ENCODE assay signal across 10 mouse cellular contexts in the genomic region with DNA sequence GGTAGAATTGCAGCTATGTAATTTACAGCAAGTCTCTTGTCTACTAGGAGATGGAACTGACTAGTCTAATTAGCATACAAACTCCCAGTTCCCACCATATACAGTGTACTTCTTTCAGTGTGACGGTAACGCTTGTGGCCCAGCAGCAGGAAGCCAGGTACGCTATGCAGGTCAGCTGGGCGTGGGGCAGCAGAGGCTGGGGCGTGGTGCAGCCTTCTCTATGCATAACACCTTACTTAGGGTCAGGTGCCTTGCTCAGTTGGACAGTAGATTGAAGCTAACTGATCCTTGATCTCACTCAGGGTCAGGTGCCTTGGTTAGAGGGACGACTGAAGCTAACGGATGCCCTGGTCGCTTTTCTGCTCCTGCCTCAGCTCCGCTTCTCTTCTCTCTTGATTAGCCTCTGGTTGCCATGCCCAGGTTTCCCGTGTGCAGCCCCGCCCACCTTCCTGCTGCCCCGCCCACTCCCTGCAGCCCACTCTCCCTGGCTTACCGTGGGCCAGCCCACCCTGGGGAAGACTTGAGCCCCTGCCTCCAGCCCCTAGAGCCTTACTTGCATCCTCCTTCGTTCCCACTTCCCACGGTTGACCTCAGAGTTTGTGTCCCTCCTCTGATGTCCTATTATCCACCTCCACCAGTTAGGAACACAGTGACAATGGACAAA. TPM values are rescaled to one million over a fixed set of nuclear protein-coding genes. Genes with fewer than 3 reads are reported as not detected.
DNase-seq lines count a peak whose midpoint lies in the region; ATAC-seq and TF ChIP-seq lines count a peak whose summit lies in the region.
"Had no signal": no experiment of that assay in that cellular context is flagged by ENCODE, and none has a peak within 500 bp of the region (broad histone marks: within the 10 kb centered on the region; RNA-seq: fewer than 3 reads in every experiment).

No protein-coding gene starts in this region.

- peaks cover 18% of the 10 kb centered on the region for H3K4me1 ChIP-seq in forebrain, embryonic 16.5 days (replicated peaks; ENCODE audit: control insufficient read depth, insufficient read depth, low read length)
- peaks cover 15% of the 10 kb centered on the region for H3K4me1 ChIP-seq in forebrain, embryonic 14.5 days (ENCODE audit: control insufficient read depth, insufficient read depth, low read length)
- peaks cover 6% of the 10 kb centered on the region for H3K4me1 ChIP-seq in embryonic facial prominence, embryonic 11.5 days (ENCODE audit: control insufficient read depth, insufficient read depth, low read length)
- H3K4me1 ChIP-seq in midbrain, postnatal 0 days (ENCODE audit: insufficient read depth, low read length) = no peaks in the 10 kb centered on the region; the same call in 1 of the 2 replicates

- H3K4me3 ChIP-seq in forebrain, embryonic 16.5 days (replicated peaks; ENCODE audit: low read length) = no peak overlapping the region
- no peak overlapping the region for H3K4me3 ChIP-seq in forebrain, embryonic 14.5 days (ENCODE audit: low read depth, low read length)
- no peak overlapping the region for H3K4me3 ChIP-seq in embryonic facial prominence, embryonic 11.5 days (ENCODE audit: low read depth, low read length)
- no peak overlapping the region for H3K4me3 ChIP-seq in midbrain, postnatal 0 days (ENCODE audit: low read depth, low read length)
- H3K4me3 ChIP-seq: liver, embryonic 13.5 days; midbrain, embryonic 12.5 days had no signal

- H3K9ac ChIP-seq in forebrain, embryonic 16.5 days (replicated peaks; ENCODE audit: low read depth, low read length) = no peak overlapping the region
- no peak overlapping the region for H3K9ac ChIP-seq in forebrain, embryonic 14.5 days (ENCODE audit: low read length)
- no peak overlapping the region for H3K9ac ChIP-seq in embryonic facial prominence, embryonic 11.5 days (replicated peaks; ENCODE audit: low read length)
- H3K9ac ChIP-seq in midbrain, postnatal 0 days (replicated peaks; ENCODE audit: low read length, poor library complexity, severe bottlenecking) = 0 out of 2 replicates have a peak overlapping the region, but pooled peaks have one; percentile 13
- H3K9ac ChIP-seq: liver, embryonic 13.5 days; midbrain, embryonic 12.5 days had no signal

- no peaks in the 10 kb centered on the region for H3K36me3 ChIP-seq in forebrain, embryonic 16.5 days (ENCODE audit: control insufficient read depth, insufficient read depth)
- H3K36me3 ChIP-seq in forebrain, embryonic 14.5 days (ENCODE audit: control insufficient read depth, insufficient read depth, low read length) = no peaks in the 10 kb centered on the region
- H3K36me3 ChIP-seq in embryonic facial prominence, embryonic 11.5 days (replicated peaks; ENCODE audit: control insufficient read depth, insufficient read depth, low read depth, low read length) = no peaks in the 10 kb centered on the region
- H3K36me3 ChIP-seq in midbrain, postnatal 0 days (ENCODE audit: insufficient read depth, low read length) = no peaks in the 10 kb centered on the region
- H3K36me3 ChIP-seq: liver, embryonic 13.5 days; midbrain, embryonic 12.5 days had no signal

- H3K27ac ChIP-seq in forebrain, embryonic 16.5 days (ENCODE audit: low read length) = no peak overlapping the region
- no peak overlapping the region for H3K27ac ChIP-seq in forebrain, embryonic 14.5 days (ENCODE audit: low read depth, low read length)
- no peak overlapping the region for H3K27ac ChIP-seq in embryonic facial prominence, embryonic 11.5 days (replicated peaks; ENCODE audit: low read depth, low read length)
- no peak overlapping the region for H3K27ac ChIP-seq in midbrain, postnatal 0 days (ENCODE audit: low read depth, low read length)
- H3K27ac ChIP-seq: liver, embryonic 13.5 days; midbrain, embryonic 12.5 days had no signal

- no peak for TF ChIP-seq CTCF in midbrain, postnatal 0 days (IDR thresholded peaks at IDR 0.05)

- no peaks in the 10 kb centered on the region for H3K27me3 ChIP-seq in forebrain, embryonic 16.5 days (replicated peaks; ENCODE audit: control insufficient read depth, insufficient read depth, low read length)
- H3K27me3 ChIP-seq in forebrain, embryonic 14.5 days (replicated peaks; ENCODE audit: control insufficient read depth, insufficient read depth, low read length) = no peaks in the 10 kb centered on the region
- H3K27me3 ChIP-seq in embryonic facial prominence, embryonic 11.5 days (ENCODE audit: control insufficient read depth, insufficient read depth, low read length) = no peaks in the 10 kb centered on the region
- H3K27me3 ChIP-seq in midbrain, postnatal 0 days (ENCODE audit: insufficient read depth, low read length) = no peaks in the 10 kb centered on the region; the same call in 1 of the 2 replicates
- H3K27me3 ChIP-seq: liver, embryonic 13.5 days; midbrain, embryonic 12.5 days had no signal

- WGBS in forebrain, embryonic 16.5 days = 24% methylated on average over 15 of the region's 15 CpGs
- 23% methylated on average over 15 of the region's 15 CpGs for WGBS in forebrain, embryonic 14.5 days
- 39% methylated on average over 15 of the region's 15 CpGs for WGBS in embryonic facial prominence, embryonic 11.5 days
- 36% methylated on average over 15 of the region's 15 CpGs for WGBS in midbrain, postnatal 0 days

- no peak for DNase-seq in forebrain, embryonic 14.5 days (ENCODE audit: low spot score)
- peak; percentile 38 to 51 for DNase-seq in kidney, postnatal 4 days
- no peak for DNase-seq in kidney, adult 8-10 months
- no peak for DNase-seq in embryonic facial prominence, embryonic 11.5 days (ENCODE audit: low spot score)
- no peak for DNase-seq in midbrain, postnatal 0 days (ENCODE audit: low spot score)
- no peak for DNase-seq in cerebellum, adult 8-10 months
- no peak for DNase-seq in layer of hippocampus, adult 9-10 months (ENCODE audit: low spot score)
- DNase-seq: liver, embryonic 13.5 days had no signal

- H3K4me2 ChIP-seq in forebrain, embryonic 16.5 days (ENCODE audit: low read length) = 0 out of 2 replicates have a peak overlapping the region, but pooled peaks have one; percentile 16
- H3K4me2 ChIP-seq in forebrain, embryonic 14.5 days (ENCODE audit: low read length) = no peak overlapping the region; the same call in 1 of the 2 replicates
- H3K4me2 ChIP-seq in embryonic facial prominence, embryonic 11.5 days (ENCODE audit: low read depth, low read length) = no peak overlapping the region
- no peak overlapping the region for H3K4me2 ChIP-seq in midbrain, postnatal 0 days (ENCODE audit: low read depth, low read length, poor library complexity, severe bottlenecking)
- H3K4me2 ChIP-seq: liver, embryonic 13.5 days; midbrain, embryonic 12.5 days had no signal

- no peaks in the 10 kb centered on the region for H3K9me3 ChIP-seq in forebrain, embryonic 16.5 days (ENCODE audit: control insufficient read depth, low read length)
- no peaks in the 10 kb centered on the region for H3K9me3 ChIP-seq in forebrain, embryonic 14.5 days (replicated peaks; ENCODE audit: control insufficient read depth, low read length)
- no peaks in the 10 kb centered on the region for H3K9me3 ChIP-seq in embryonic facial prominence, embryonic 11.5 days (replicated peaks; ENCODE audit: control insufficient read depth, low read length)
- H3K9me3 ChIP-seq in midbrain, postnatal 0 days (ENCODE audit: low read length) = no peaks in the 10 kb centered on the region
- H3K9me3 ChIP-seq: liver, embryonic 13.5 days; midbrain, embryonic 12.5 days had no signal

- no peak; the same call in 1 of the 2 replicates for ATAC-seq in forebrain, embryonic 16.5 days
- no peak for ATAC-seq in forebrain, embryonic 14.5 days
- peak; percentile 37; the same call in 1 of the 2 replicates for ATAC-seq in embryonic facial prominence, embryonic 11.5 days (replicated peaks; ENCODE audit: insufficient number of reproducible peaks, low FRiP score, low TSS enrichment, low read depth)
- ATAC-seq in midbrain, postnatal 0 days (ENCODE audit: low FRiP score) = no peak

RNA-seq across cellular contexts. Expression of gene Srp9, which starts 29.9 kb away (rescaled TPM):
- 125 and 126 TPM in 2 replicates for polyA plus RNA-seq in forebrain, embryonic 16.5 days (2015; fragmentation: Nextera tagmentation; extraction: Ambion mirVana)
- polyA plus RNA-seq in forebrain, embryonic 14.5 days (2014; fragmentation: Nextera tagmentation; extraction: Ambion mirVana) = 155 and 158 TPM in 2 replicates
- polyA plus RNA-seq in embryonic facial prominence, embryonic 11.5 days (2014; fragmentation: Nextera tagmentation; extraction: Ambion mirVana) = 188 and 200 TPM in 2 replicates
- 70.5 and 76.1 TPM in 2 replicates for total RNA-seq in midbrain, postnatal 0 days (2014; rRNA removed)
- polyA plus RNA-seq in midbrain, postnatal 0 days (2015; fragmentation: Nextera tagmentation; extraction: Ambion mirVana) = 169 and 173 TPM in 2 replicates

Comparison
In these comparisons a context has a peak if more than half of its experiments do, and no peak if none do; other contexts are left out.
1. DNase-seq: peak in kidney, postnatal 4 days (2 of 2); none in forebrain, embryonic 14.5 days (single experiment), kidney, adult 8-10 months (0 of 2), embryonic facial prominence, embryonic 11.5 days (single experiment), midbrain, postnatal 0 days (single experiment), cerebellum, adult 8-10 months (single experiment) and layer of hippocampus, adult 9-10 months (single experiment).